Mouse (Mus musculus) stomach, embryonic 16.5 days (tissue): ENCODE measurements around the gene Dhcr24. TPM values are rescaled to one million over a fixed set of nuclear protein-coding genes. Genes with fewer than 3 reads are reported as not detected.

Source experiments
- ATAC-seq: fragments of 200-750 bp; cut with Nextera tagmentation; 2 replicates; pipeline ENCODE4 v1.8.0; 2017; ENCODE audit warnings: moderate number of reproducible peaks, moderate TSS enrichment; ENCODE audit not compliant: insufficient read depth, low FRiP score
- H3K27ac ChIP-seq: fragments of 300-500 bp; sonication (generic); 2 replicates; pipeline ENCODE4 v1.5.1; 2014; ENCODE audit warnings: low read length
- H3K27me3 ChIP-seq: fragments of 300-500 bp; sonication (generic); 2 replicates; pipeline ENCODE4 v1.6.1; 2014; ENCODE audit warnings: low read length, control low read depth, mixed read lengths; ENCODE audit not compliant: control insufficient read depth, insufficient read depth
- H3K36me3 ChIP-seq: fragments of 300-500 bp; sonication (generic); 2 replicates; pipeline ENCODE4 v1.6.1; 2014; ENCODE audit warnings: low read length; ENCODE audit not compliant: control insufficient read depth, insufficient read depth
- H3K4me1 ChIP-seq: fragments of 300-500 bp; sonication (generic); 2 replicates; pipeline ENCODE4 v1.6.1; 2014; ENCODE audit warnings: low read length, control low read depth, mixed read lengths; ENCODE audit not compliant: control insufficient read depth, insufficient read depth
- H3K4me2 ChIP-seq: fragments of 300-500 bp; sonication (generic); 2 replicates; pipeline ENCODE4 v1.6.1; 2014; ENCODE audit warnings: low read depth, low read length, mixed read lengths
- H3K4me3 ChIP-seq: fragments of 300-500 bp; sonication (generic); replicated peaks from 2 replicates; pipeline ENCODE4 v1.5.1; 2014; ENCODE audit warnings: mild to moderate bottlenecking, low read length
- H3K9ac ChIP-seq: fragments of 300-500 bp; sonication (generic); 2 replicates; pipeline ENCODE4 v1.6.1; 2014; ENCODE audit warnings: low read length
- H3K9me3 ChIP-seq: fragments of 300-500 bp; sonication (generic); replicated peaks from 2 replicates; pipeline ENCODE4 v1.6.1; 2016; ENCODE audit warnings: low read length, control low read depth; ENCODE audit not compliant: control insufficient read depth
- WGBS: fragments of 180-500 bp; shearing (Covaris S2); extraction: QIAGEN DNeasy Blood & Tissue Kit; methylation state at CpG from one replicate; pipeline ENCODE4 v1.1.7; 2014; 5-methylcytosine and 5-hydroxymethylcytosine counted together
- polyA plus RNA-seq: library from polyadenylated mRNA; unstranded; fragments of >200 nt; fragmentation: Nextera tagmentation; extraction: Ambion mirVana; gene quantifications from 2 replicates; pipeline ENCODE4 v1.2.1, GENCODE M21; 2015

Gene Dhcr24
- polyA plus RNA-seq, result 4.2 and 4.9 TPM in 2 replicates

DNA sequence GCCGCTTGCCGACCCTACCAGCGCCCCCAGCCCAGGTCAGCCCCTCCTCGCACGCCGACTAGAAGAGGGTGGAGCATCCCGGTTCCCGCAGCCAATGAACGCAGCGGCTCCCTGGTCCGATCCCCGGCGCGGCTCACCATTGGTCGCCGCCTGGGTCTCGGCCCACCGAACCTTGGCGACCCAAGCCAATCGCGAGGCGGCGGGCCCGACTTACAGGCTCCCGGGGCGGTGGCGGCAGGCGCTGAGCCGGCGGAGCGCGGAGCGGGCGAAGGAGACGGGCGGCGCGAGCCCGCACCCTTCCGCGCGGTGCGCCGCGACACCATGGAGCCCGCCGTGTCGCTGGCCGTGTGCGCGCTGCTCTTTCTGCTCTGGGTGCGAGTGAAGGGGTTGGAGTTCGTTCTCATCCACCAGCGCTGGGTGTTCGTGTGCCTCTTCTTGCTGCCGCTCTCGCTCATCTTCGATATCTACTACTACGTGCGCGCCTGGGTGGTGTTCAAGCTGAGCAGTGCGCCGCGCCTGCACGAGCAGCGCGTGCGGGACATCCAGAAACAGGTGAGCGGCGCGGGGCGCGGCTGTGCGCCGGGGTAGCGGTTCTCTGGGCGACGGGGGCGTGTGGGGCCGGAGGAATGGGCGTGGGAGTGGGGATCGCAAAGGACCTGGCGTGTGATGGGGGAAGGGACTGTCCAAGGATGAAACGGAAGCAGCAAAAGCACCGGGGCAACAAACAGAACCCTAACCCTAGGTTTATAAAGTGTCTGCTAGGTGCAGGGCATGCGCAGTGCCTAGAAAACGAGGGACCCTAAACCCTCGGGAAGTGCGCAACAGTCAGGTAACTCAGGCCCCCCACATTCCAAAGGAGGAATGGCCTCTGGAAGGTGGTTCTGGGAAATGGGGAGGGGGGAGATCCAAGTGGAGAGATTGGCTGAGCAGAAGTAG, at the start of gene Dhcr24:
Gene Dhcr24 (plus strand): TSS at position 193 of the 936 bp plus-strand sequence.
- H3K4me2 ChIP-seq, result peak within 1 kb of the TSS; percentile 95
- under 1% methylated on average over 89 of the region's 89 CpGs for WGBS
- H3K27me3 ChIP-seq, result no peaks in the 10 kb centered on the region
- H3K9ac ChIP-seq, result peak within 1 kb of the TSS; percentile 83
- H3K9me3 ChIP-seq, result no peaks in the 10 kb centered on the region
- H3K4me1 ChIP-seq, result peaks cover 23% of the 10 kb centered on the region
- peak within 1 kb of the TSS; percentile 86 for H3K4me3 ChIP-seq
- peak; percentile 96 for ATAC-seq
- H3K27ac ChIP-seq, result peak within 1 kb of the TSS; percentile 92
- 0 out of 2 replicates have a peak, but pooled peaks cover 5% of the 10 kb centered on the region for H3K36me3 ChIP-seq

DNA sequence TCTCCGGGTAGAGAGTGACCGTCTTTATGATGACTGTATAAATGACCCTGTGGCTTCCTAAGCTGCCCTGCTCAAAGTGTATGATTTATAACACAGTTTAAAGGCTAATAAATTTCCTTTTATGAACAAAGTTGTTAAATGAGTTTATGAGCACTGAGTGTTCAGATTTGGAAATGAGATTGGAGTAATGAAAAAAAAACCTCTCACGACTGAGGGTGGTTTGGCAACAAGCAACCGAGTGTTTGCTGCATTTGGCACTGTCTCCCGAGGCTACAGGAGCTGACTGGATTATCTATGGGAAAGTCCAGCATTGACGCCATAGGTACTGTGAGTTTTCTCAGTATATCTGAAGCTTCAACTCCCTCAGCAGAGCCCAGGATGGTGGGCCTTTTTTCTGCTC, 46.2 kb upstream of the Dhcr24 start:
- no peak overlapping the region for H3K4me3 ChIP-seq

DNA sequence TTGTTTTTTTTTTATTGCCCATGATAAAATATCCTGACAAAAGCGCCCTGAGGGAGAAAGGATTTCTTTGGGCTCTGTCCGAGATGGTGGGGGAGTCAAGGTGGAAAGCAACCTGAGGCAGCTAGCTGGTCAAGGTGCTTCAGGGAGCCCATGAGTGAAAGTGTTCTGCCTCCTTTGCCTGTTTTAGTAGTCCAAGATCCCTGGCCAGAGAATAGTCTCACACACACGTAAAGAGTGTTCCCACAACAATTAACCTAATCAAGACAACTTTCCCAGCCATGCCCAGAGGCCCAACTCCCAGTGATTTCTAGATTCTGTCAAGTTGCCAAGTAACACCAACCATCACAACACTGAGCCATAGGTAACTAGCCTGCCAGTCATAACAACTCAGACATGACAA, 38.3 kb upstream of the Dhcr24 start:
- Histone ChIP-seq H3K36me3 (no peaks in the 10 kb centered on the region), H3K9ac (no peak overlapping the region), H3K4me3 (no peak overlapping the region), H3K27me3 (no peaks in the 10 kb centered on the region), H3K4me1 (no peaks in the 10 kb centered on the region), H3K9me3 (no peaks in the 10 kb centered on the region), H3K27ac (no peak overlapping the region), H3K4me2 (no peak overlapping the region)
- no peak for ATAC-seq
- WGBS, result 71% methylated on average over 3 of the region's 3 CpGs

More for the DNA sequence above, 46.2 kb upstream of the Dhcr24 start:
- WGBS, result 64% methylated on average over 6 of the region's 6 CpGs
- no peak overlapping the region for H3K27ac ChIP-seq
- H3K9ac ChIP-seq, result no peak overlapping the region
- H3K4me2 ChIP-seq, result no peak overlapping the region
- no peak for ATAC-seq
- no peaks in the 10 kb centered on the region for H3K27me3 ChIP-seq
- no peaks in the 10 kb centered on the region for H3K36me3 ChIP-seq
- no peaks in the 10 kb centered on the region for H3K9me3 ChIP-seq
- no peaks in the 10 kb centered on the region for H3K4me1 ChIP-seq

DNA sequence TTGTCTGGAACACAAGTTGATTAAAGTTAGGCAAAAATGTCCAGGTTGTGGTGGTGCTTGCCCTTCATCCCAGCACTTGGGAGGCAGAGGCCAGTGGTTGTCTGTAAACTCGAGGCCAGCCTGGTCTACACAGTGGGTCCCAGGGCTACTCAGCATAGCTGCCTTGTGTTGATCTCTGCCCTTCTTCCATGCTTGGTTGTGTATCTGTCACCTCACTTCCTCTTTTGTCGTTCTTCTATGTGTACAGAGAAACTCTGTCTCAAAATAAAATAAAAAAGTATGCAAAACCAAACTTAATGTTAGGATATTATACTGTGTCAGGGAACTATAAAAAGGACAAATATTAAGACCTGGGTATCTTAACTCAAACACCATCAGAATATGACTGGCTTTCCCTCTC, 36.7 kb upstream of the Dhcr24 start:
- no peak for ATAC-seq
- Histone ChIP-seq H3K27me3 (no peaks in the 10 kb centered on the region; the same call in 1 of the 2 replicates), H3K27ac (no peak overlapping the region), H3K4me1 (no peaks in the 10 kb centered on the region), H3K4me3 (no peak overlapping the region), H3K4me2 (no peak overlapping the region), H3K9ac (no peak overlapping the region), H3K9me3 (no peaks in the 10 kb centered on the region), H3K36me3 (no peaks in the 10 kb centered on the region)
- WGBS, result 66% methylated on average over 2 of the region's 2 CpGs

DNA sequence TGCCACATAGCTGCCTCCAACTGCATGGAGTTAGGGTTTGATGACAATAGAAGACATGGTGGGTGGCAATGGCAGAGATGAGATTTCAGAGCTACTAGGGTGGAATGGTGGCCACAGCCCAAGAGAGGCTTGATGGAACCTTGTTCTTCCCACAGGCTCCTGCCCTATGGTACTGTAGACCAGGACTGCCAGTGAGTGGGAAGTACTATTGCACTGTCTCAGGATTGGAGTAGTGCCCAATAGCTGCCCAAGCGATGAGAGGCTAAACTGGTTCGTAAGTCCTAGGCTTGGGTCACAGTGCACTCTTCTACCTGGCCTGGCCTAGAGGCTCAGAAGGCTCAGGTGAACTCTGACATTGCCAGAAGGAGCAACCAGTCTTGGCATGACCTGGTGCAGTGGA, 35.8 kb upstream of the Dhcr24 start:
- Histone ChIP-seq H3K36me3 (no peaks in the 10 kb centered on the region), H3K27ac (no peak overlapping the region), H3K9ac (no peak overlapping the region), H3K4me3 (no peak overlapping the region), H3K4me2 (no peak overlapping the region), H3K9me3 (no peaks in the 10 kb centered on the region), H3K4me1 (0 out of 2 replicates have a peak, but pooled peaks cover 4% of the 10 kb centered on the region), H3K27me3 (no peaks in the 10 kb centered on the region; the same call in 1 of the 2 replicates)
- 90% methylated on average over 2 of the region's 2 CpGs for whole genome bisulfite sequencing
- no peak for ATAC-seq

DNA sequence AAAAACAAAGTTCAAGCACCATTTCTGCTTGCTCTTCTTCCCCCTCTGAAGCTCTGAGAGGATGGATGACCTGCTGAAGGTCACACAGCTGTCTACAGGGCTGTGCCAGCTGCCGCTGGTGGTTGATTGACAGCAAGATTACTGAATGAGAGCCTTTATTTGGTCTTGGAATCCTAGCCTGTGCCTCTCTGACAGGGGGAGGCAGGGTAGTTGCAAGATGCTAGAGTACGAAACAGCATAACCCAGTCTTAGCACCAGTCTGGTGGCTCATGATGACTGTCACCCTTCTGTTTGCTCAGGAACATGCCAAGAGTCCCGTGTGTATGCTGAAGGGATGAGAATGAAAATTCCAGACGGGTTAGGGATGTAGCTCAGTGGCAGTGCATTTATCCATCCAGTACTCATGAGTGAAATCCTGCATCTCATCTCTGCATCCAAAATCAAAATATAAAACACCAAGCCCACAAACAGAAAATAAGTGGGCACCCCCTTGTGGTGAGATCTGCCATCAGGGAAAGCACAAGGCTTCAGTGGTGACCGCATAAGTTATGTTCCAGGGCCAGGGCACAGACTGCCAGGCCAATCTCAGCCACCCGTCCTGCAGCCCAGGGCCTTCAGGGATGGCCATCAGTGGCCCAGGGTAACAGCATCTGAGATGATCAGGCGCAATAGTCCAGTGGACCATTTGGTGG, 32.8 kb upstream of the Dhcr24 start:
- no peak overlapping the region for H3K4me3 ChIP-seq
- no peak overlapping the region for H3K27ac ChIP-seq
- no peak overlapping the region for H3K9ac ChIP-seq
- H3K9me3 ChIP-seq, result no peaks in the 10 kb centered on the region
- H3K4me1 ChIP-seq, result 0 out of 2 replicates have a peak, but pooled peaks cover 4% of the 10 kb centered on the region
- 68% methylated on average over 7 of the region's 7 CpGs for WGBS
- ATAC-seq, result no peak
- no peaks in the 10 kb centered on the region for H3K36me3 ChIP-seq
- H3K27me3 ChIP-seq, result no peaks in the 10 kb centered on the region; the same call in 1 of the 2 replicates
- no peak overlapping the region for H3K4me2 ChIP-seq

DNA sequence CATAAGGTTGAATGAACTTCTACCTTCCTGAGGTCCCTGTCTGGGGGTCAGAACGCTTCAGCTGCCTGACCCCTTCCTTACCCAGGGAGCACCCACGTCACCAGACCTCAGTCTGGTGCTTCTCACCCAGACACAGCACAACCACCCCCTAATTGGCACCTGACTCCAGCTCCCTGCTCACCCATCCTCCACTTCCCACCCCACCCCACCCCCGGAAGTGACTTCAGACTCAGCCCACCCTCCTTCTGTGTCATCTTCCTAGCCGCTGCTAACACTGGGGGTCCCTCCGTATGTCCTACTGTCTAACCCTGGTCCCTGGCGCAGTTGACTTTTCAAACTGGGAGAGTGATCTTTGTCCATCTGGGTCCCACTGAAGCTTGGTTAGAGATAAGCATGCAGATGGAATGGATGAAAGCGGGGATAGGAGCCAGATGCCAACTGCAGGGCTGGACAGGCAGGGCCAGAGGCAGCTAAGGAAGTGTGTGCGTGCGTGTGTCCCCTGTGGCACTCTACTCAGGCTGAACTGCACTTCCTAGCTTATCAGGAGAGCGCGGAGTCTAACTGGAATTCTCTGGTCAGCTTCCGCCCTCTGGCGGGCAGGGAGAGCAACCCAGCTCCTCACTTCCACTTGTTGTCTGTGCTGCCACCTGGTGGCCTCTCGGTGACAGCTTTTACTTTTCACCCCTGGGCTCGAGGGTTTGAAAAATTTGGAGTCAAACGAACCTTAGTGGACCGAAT, 31.3 kb upstream of the Dhcr24 start:
- H3K4me3 ChIP-seq, result peak overlapping the region; percentile 30
- H3K27ac ChIP-seq, result no peak overlapping the region
- H3K4me2 ChIP-seq, result peak overlapping the region; percentile 56
- ATAC-seq, result peak; percentile 82; the same call in 1 of the 2 replicates
- 0 out of 2 replicates have a peak, but pooled peaks cover 4% of the 10 kb centered on the region for H3K4me1 ChIP-seq
- 14% methylated on average over 17 of the region's 17 CpGs for WGBS
- H3K36me3 ChIP-seq, result no peaks in the 10 kb centered on the region
- no peaks in the 10 kb centered on the region; the same call in 1 of the 2 replicates for H3K27me3 ChIP-seq
- H3K9ac ChIP-seq, result peak overlapping the region; percentile 64
- no peaks in the 10 kb centered on the region for H3K9me3 ChIP-seq

DNA sequence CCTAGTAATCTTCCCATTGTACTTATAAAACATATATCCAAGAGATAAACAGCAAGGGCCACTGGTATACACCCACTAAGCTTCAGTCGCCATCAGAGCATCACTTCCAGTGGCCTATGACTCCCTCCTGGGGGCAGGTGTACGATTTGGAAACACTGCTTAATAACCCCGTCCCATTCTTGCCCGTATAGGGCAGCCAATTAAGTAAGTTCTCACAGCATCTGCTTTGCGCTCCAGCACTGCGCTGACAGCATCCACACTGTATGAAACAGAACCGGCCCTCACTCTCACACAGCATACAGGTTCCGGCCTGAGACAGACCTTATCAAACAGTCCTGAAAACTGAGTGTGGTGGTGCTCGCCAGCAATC, 30.7 kb upstream of the Dhcr24 start:
- no peak overlapping the region for H3K9ac ChIP-seq
- no peaks in the 10 kb centered on the region for H3K9me3 ChIP-seq
- no peak overlapping the region for H3K4me2 ChIP-seq
- H3K27me3 ChIP-seq, result no peaks in the 10 kb centered on the region; the same call in 1 of the 2 replicates
- no peak overlapping the region for H3K4me3 ChIP-seq
- WGBS, result 66% methylated on average over 9 of the region's 9 CpGs
- no peak overlapping the region for H3K27ac ChIP-seq
- H3K36me3 ChIP-seq, result no peaks in the 10 kb centered on the region
- 0 out of 2 replicates have a peak, but pooled peaks have one; percentile 19 for ATAC-seq
- H3K4me1 ChIP-seq, result 0 out of 2 replicates have a peak, but pooled peaks cover 4% of the 10 kb centered on the region
